Mouse (Mus musculus) liver, adult 2 months (tissue): ENCODE results near the gene Cdh4.

ENCODE experiments used
- CTCF ChIP-seq: fragments of 200-500 bp; IDR thresholded peaks from 2 replicates; pipeline ENCODE4 v1.5.1; 2011; ENCODE audit warnings: low read depth, low read length, control low read depth
- POLR2A ChIP-seq: fragments of 200-500 bp; IDR thresholded peaks from 2 replicates; pipeline ENCODE4 v1.6.1; 2011; ENCODE audit warnings: low read length, control low read depth; ENCODE audit not compliant: insufficient read depth; ENCODE audit errors: extremely low read depth

- TF ChIP-seq POLR2A (no peak), CTCF (no peak)
These were observed 138.8 kb downstream of the Cdh4 start for GRCm38 (mm10) chr2:179581058-179581457.
